Mouse (Mus musculus) urinary bladder, postnatal 4 days (tissue): ENCODE results near the gene Cpne7.

Experiments
- DNase-seq, 2 experiments: peaks; one replicate each; pipeline ENCODE4 v3.0.0; 2021 to 2022; ENCODE audit warnings: low spot score in 2 of 2

The Cpne7 gene

GRCm38 (mm10) chr8:123181391-123181790, 64.2 kb downstream of the Cpne7 start:
- DNase-seq: no peak
